Mouse (Mus musculus): ENCODE data around the gene Elobl.

DNA sequence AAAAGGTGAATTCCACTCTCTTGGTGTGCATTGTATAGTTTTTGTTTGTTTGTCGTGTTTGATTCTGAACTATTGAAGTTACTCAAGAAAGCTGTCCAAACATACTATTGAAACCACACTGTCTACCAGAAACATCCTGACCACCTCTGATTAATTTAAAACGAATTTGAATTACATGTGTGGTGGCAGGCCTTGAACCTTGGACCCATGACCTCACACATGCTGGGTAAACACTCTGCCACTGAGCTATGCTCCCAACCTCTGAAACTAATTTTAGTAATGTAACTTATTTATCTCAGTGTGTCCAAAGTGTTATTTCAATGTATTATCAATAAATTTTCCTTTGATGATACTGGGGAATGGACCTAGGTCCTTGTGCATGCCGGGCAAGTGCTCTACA, 40.9 kb upstream of the Elobl start:
- TF ChIP-seq CTCF (IDR thresholded peaks at IDR 0.05; ENCODE audit: low read depth) (no peak), EP300 (IDR thresholded peaks at IDR 0.05; ENCODE audit: low read depth) (peak; percentile 40; the same call in 1 of the 2 replicates)

All from liver, postnatal 0 days (tissue).